Mouse (Mus musculus) heart, embryonic 14.5 days (tissue): ENCODE data around the gene Ggnbp2. TPM values are rescaled to one million over a fixed set of nuclear protein-coding genes. Genes with fewer than 3 reads are reported as not detected.

ENCODE experiments used
- ATAC-seq: fragments of 200-750 bp; cut with Nextera tagmentation; 2 replicates; pipeline ENCODE4 v1.8.0; 2017; ENCODE audit warnings: low read depth, moderate TSS enrichment; ENCODE audit not compliant: insufficient number of reproducible peaks, insufficient read depth, low FRiP score
- H3K27ac ChIP-seq, 2 experiments: fragments of 200-500 bp in 1 of 2; fragments of 300-500 bp in 1 of 2; sonication (generic) in 1 of 2; replicated peaks in 1 of 2; 2 replicates each; pipeline ENCODE4 v1.5.1; 2012 to 2014; ENCODE audit warnings: low read depth in 2 of 2, low read length in 2 of 2, control low read depth in 1 of 2, mild to moderate bottlenecking in 1 of 2, mixed read lengths in 1 of 2; ENCODE audit not compliant: control insufficient read depth in 1 of 2, insufficient read depth in 1 of 2
- H3K27me3 ChIP-seq: fragments of 300-500 bp; sonication (generic); 2 replicates; pipeline ENCODE4 v1.6.1; 2014; ENCODE audit warnings: mild to moderate bottlenecking, low read length, control low read depth; ENCODE audit not compliant: control insufficient read depth, insufficient read depth
- H3K36me3 ChIP-seq: fragments of 300-500 bp; sonication (generic); 2 replicates; pipeline ENCODE4 v1.6.1; 2014; ENCODE audit warnings: mild to moderate bottlenecking, control low read depth, low read length, mixed read lengths; ENCODE audit not compliant: control insufficient read depth, insufficient read depth
- H3K4me1 ChIP-seq, 2 experiments: fragments of 200-500 bp in 1 of 2; fragments of 300-500 bp in 1 of 2; sonication (generic) in 1 of 2; 2 replicates each; pipeline ENCODE4 v1.6.1; 2012 to 2014; ENCODE audit warnings: low read length in 2 of 2, control low read depth in 1 of 2, mixed read lengths in 1 of 2; ENCODE audit not compliant: control insufficient read depth in 2 of 2, insufficient read depth in 2 of 2
- H3K4me2 ChIP-seq: fragments of 300-500 bp; sonication (generic); 2 replicates; pipeline ENCODE4 v1.6.1; 2014; ENCODE audit warnings: mild to moderate bottlenecking, low read length
- H3K4me3 ChIP-seq, 2 experiments: fragments of 200-500 bp in 1 of 2; fragments of 300-500 bp in 1 of 2; sonication (generic) in 1 of 2; 2 replicates each; pipeline ENCODE4 v1.5.1; 2012 to 2014; ENCODE audit warnings: low read length in 2 of 2, mild to moderate bottlenecking in 2 of 2, control low read depth in 1 of 2, low read depth in 1 of 2, moderate library complexity in 1 of 2; ENCODE audit not compliant: control insufficient read depth in 1 of 2, insufficient read depth in 1 of 2
- H3K9ac ChIP-seq: fragments of 300-500 bp; sonication (generic); 2 replicates; pipeline ENCODE4 v1.6.1; 2014; ENCODE audit warnings: mild to moderate bottlenecking, low read length
- H3K9me3 ChIP-seq: fragments of 300-500 bp; sonication (generic); 2 replicates; pipeline ENCODE4 v1.6.1; 2016; ENCODE audit warnings: low read length, control low read depth; ENCODE audit not compliant: control insufficient read depth
- WGBS: fragments of 180-500 bp; shearing (Covaris S2); extraction: QIAGEN DNeasy Blood & Tissue Kit; methylation state at CpG from one replicate; pipeline ENCODE4 v1.1.7; 2014; 5-methylcytosine and 5-hydroxymethylcytosine counted together
- polyA plus RNA-seq: library from polyadenylated mRNA; unstranded; fragments of >200 nt; fragmentation: Nextera tagmentation; extraction: Ambion mirVana; gene quantifications from 2 replicates; pipeline ENCODE4 v1.2.1, GENCODE M21; 2014

Gene Ggnbp2
- polyA plus RNA-seq, 1 experiment from 2014 or later = 54.4 TPM

GRCm38 (mm10) chr11:84822487-84822886, 48.1 kb downstream of the Ggnbp2 start:
- Histone ChIP-seq H3K4me1 (peaks cover 26 to 57% of the 10 kb centered on the region in 2 experiments), H3K4me2 (peak overlapping the region; percentile 57), H3K9ac (peak overlapping the region; percentile 54), H3K36me3 (peaks cover 31% of the 10 kb centered on the region), H3K27ac (peak overlapping the region in 1 of 2 experiments; percentile 76; a peak in 2 of 4 replicates), H3K9me3 (0 out of 2 replicates have a peak, but pooled peaks cover 2% of the 10 kb centered on the region), H3K4me3 (0 out of 4 replicates have a peak overlapping the region, but pooled peaks of 1 of the 2 experiments have one; percentile 8), H3K27me3 (no peaks in the 10 kb centered on the region)
- WGBS = 38% methylated on average over 5 of the region's 5 CpGs
- ATAC-seq = no peak

GRCm38 (mm10) chr11:84821131-84821770, 49.4 kb downstream of the Ggnbp2 start:
- 91% methylated on average over 9 of the region's 9 CpGs for WGBS
- Histone ChIP-seq H3K4me2 (no peak overlapping the region), H3K4me1 (peaks cover 23 to 45% of the 10 kb centered on the region in 2 experiments), H3K4me3 (no peak overlapping the region), H3K9ac (no peak overlapping the region), H3K27ac (no peak overlapping the region), H3K27me3 (no peaks in the 10 kb centered on the region), H3K36me3 (peaks cover 31% of the 10 kb centered on the region), H3K9me3 (0 out of 2 replicates have a peak, but pooled peaks cover 3% of the 10 kb centered on the region)
- ATAC-seq = no peak

DNA sequence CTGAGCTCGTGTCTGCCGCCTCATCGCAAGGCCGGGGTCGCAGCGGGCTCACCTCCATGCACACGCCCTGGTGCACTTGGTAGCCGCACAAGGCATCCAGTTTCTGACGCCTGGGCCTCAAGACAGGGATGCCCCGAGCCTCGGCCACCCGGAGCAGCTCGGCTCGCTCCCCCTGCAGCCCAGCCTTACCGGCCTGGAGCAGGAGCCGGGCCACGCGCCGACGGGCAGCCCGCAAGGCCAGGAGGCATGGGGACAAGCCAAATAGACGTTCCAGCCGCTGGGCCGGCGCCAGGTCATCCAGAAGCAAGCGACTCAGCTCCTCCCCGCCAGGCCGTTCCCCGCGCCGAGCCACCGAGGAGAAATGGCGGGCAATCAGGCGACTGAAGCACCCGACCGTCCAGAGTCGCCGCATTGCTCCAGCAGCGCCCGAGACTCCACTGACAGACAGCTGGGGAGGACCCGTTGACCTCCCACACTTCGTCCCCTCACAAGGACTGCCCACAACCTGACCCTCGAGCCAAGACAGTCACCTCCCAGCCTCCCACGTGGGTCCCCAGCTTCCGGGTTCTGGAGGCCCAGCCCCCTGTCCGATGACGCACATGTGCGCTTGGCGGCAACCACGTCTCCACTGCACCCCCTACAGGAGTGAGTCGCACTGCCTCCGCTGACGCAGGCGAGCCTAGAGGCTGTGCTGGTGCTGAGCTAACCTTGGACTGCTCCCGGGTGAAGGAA, 51.5 kb downstream of the Ggnbp2 start, which contains the start of gene Mrm1:
Gene Mrm1 (minus strand): TSS at position 555 of the 732 bp plus-strand sequence.
- peak; percentile 80 for ATAC-seq
- WGBS = 1% methylated on average over 52 of the region's 55 CpGs
- H3K36me3 ChIP-seq = peaks cover 23% of the 10 kb centered on the region

DNA sequence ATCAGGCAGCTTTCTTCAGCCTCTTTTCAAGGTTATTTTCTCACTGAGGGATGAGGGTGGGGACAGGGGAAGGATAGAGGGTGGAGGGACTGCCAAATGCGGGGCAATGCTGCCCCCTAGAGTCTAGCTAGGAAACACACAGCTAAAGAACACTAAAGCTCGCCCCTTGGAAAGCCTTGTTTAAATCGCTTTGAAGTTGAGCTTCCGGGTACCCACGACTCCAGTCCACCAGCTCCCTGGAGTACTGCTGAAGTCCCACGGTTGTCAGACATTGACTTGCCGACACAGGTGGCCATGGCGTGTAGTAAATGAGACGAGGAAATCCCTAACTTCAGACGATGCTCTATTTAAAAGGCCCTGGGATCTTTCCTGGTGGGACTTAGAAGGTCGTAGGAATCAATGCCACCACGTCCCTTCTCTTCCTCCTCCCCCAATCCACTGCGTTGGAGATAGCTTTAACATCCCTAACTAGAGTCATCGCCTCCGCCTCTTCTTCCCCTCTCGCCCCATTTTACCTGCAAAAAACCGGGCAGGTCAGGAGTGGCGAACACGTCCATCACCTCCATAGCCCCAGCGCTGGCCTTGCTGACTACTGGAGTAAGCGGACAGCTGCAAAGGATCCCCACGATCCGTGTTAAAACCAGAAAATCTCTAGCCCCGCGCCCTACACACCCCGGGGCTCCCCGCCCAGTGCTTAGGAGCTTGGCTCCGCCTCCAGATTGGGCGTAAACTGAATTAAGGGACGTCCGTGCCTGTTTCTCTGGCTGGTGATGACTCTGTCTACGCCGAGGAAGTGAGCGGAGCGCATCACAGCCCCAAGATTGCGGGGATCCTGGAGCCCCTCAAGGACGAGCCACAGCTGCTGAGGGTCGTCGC, 52.3 kb downstream of the Ggnbp2 start:
- Histone ChIP-seq H3K9me3 (0 out of 2 replicates have a peak, but pooled peaks cover 3% of the 10 kb centered on the region), H3K9ac (peak overlapping the region; percentile 84), H3K27me3 (no peaks in the 10 kb centered on the region), H3K27ac (peak overlapping the region; percentile 75 to 92), H3K36me3 (peaks cover 24% of the 10 kb centered on the region), H3K4me3 (peak overlapping the region; percentile 64 to 69), H3K4me1 (peaks cover 7 to 18% of the 10 kb centered on the region in 2 experiments), H3K4me2 (peak overlapping the region; percentile 94)
- peak; percentile 59 for ATAC-seq
- WGBS = under 1% methylated on average over 39 of the region's 39 CpGs

More for the DNA sequence above, 51.5 kb downstream of the Ggnbp2 start, which contains the start of gene Mrm1:
- H3K9me3 ChIP-seq = 0 out of 2 replicates have a peak, but pooled peaks cover 3% of the 10 kb centered on the region
- peaks cover 11 to 26% of the 10 kb centered on the region in 2 experiments for H3K4me1 ChIP-seq
- peak within 1 kb of the TSS; percentile 84 for H3K9ac ChIP-seq
- H3K27me3 ChIP-seq = no peaks in the 10 kb centered on the region
- H3K4me2 ChIP-seq = peak within 1 kb of the TSS; percentile 94
- peak within 1 kb of the TSS; percentile 64 to 69 for H3K4me3 ChIP-seq
- H3K27ac ChIP-seq = peak within 1 kb of the TSS; percentile 75 to 92

- Histone ChIP-seq H3K4me1 (peaks cover 0 to 9% of the 10 kb centered on the region in 2 experiments; a peak in 3 of 4 replicates), H3K27me3 (no peaks in the 10 kb centered on the region), H3K4me2 (no peak overlapping the region), H3K27ac (no peak overlapping the region), H3K36me3 (peaks cover 34% of the 10 kb centered on the region), H3K9me3 (0 out of 2 replicates have a peak, but pooled peaks cover 3% of the 10 kb centered on the region), H3K4me3 (no peak overlapping the region), H3K9ac (no peak overlapping the region)
- 81% methylated on average over 6 of the region's 6 CpGs for WGBS
- ATAC-seq = no peak
Measured at GRCm38 (mm10) chr11:84817362-84817761, 53.3 kb downstream of the Ggnbp2 start.

- Histone ChIP-seq H3K36me3 (peaks cover 20% of the 10 kb centered on the region), H3K27me3 (no peaks in the 10 kb centered on the region), H3K4me1 (no peaks in the 10 kb centered on the region), H3K9ac (no peak overlapping the region), H3K9me3 (0 out of 2 replicates have a peak, but pooled peaks cover 3% of the 10 kb centered on the region), H3K4me2 (no peak overlapping the region), H3K4me3 (no peak overlapping the region), H3K27ac (no peak overlapping the region)
- 59% methylated on average over 13 of the region's 13 CpGs for WGBS
- no peak for ATAC-seq
Measured at GRCm38 (mm10) chr11:84813724-84814510, 56.7 kb downstream of the Ggnbp2 start.
